Mouse (Mus musculus) thymus, adult 2 months (tissue): Measurements from ENCODE around the gene Nfat5.

Source experiments
- CTCF ChIP-seq: fragments of 200-500 bp; IDR thresholded peaks from 2 replicates; pipeline ENCODE4 v1.5.1; 2012; ENCODE audit warnings: mild to moderate bottlenecking, control low read depth, low read length, moderate library complexity, borderline replicate concordance; ENCODE audit not compliant: control insufficient read depth, poor library complexity, insufficient read depth; ENCODE audit errors: extremely low read depth
- POLR2A ChIP-seq: fragments of 200-500 bp; IDR thresholded peaks from 2 replicates; pipeline ENCODE4 v1.6.1; 2012; ENCODE audit warnings: mild to moderate bottlenecking, low read length, control low read depth, moderate library complexity; ENCODE audit not compliant: control insufficient read depth, poor library complexity, insufficient read depth; ENCODE audit errors: extremely low read depth

- TF ChIP-seq CTCF = no peak
- TF ChIP-seq POLR2A = no peak
Observed at GRCm38 (mm10) chr8:107397665-107398064, 104.4 kb downstream of the Nfat5 start.
